Mouse (Mus musculus) kidney, adult 2 months (tissue): ENCODE results near the gene Cd33.

Source experiments
- CTCF ChIP-seq: fragments of 200-500 bp; conservative IDR thresholded peaks from 2 replicates; pipeline ENCODE4 v1.5.1; 2011; ENCODE audit warnings: low read depth, mild to moderate bottlenecking, control low read depth, low read length, moderate library complexity, mixed read lengths; ENCODE audit not compliant: insufficient read depth, insufficient read length
- POLR2A ChIP-seq: fragments of 200-500 bp; IDR thresholded peaks from one replicate; pipeline ENCODE4 v1.6.1; 2011; ENCODE audit warnings: low read depth, low read length, control low read depth

GRCm38 (mm10) chr7:43544225-43544977 lies at the start of gene Cd33:
- TF ChIP-seq CTCF (no peak), POLR2A (no peak)
